Mouse (Mus musculus) lung, embryonic 14.5 days (tissue): ENCODE measurements around the gene Sugt1. TPM values are rescaled to one million over a fixed set of nuclear protein-coding genes. Genes with fewer than 3 reads are reported as not detected.

Experiments used
- ATAC-seq: fragments of 200-750 bp; cut with Nextera tagmentation; 2 replicates; pipeline ENCODE4 v1.8.0; 2017; ENCODE audit warnings: mild to moderate bottlenecking, moderate TSS enrichment, moderate library complexity; ENCODE audit not compliant: insufficient read depth
- DNase-seq: peaks from one replicate; pipeline ENCODE4 v3.0.0-alpha.2; 2015
- H3K27ac ChIP-seq: fragments of 300-500 bp; sonication (generic); 2 replicates; pipeline ENCODE4 v1.5.1; 2014; ENCODE audit warnings: low read depth, mild to moderate bottlenecking, moderate library complexity
- H3K27me3 ChIP-seq: fragments of 300-500 bp; sonication (generic); 2 replicates; pipeline ENCODE4 v1.6.1; 2014; ENCODE audit warnings: low read length, control low read depth; ENCODE audit not compliant: insufficient read depth
- H3K36me3 ChIP-seq: fragments of 300-500 bp; sonication (generic); 2 replicates; pipeline ENCODE4 v1.6.1; 2014; ENCODE audit warnings: control low read depth; ENCODE audit not compliant: insufficient read depth
- H3K4me1 ChIP-seq: fragments of 300-500 bp; sonication (generic); 2 replicates; pipeline ENCODE4 v1.6.1; 2014; ENCODE audit warnings: antibody characterized with exemption, control low read depth; ENCODE audit not compliant: insufficient read depth
- H3K4me2 ChIP-seq: fragments of 300-500 bp; sonication (generic); 2 replicates; pipeline ENCODE4 v1.6.1; 2014; ENCODE audit warnings: mild to moderate bottlenecking
- H3K4me3 ChIP-seq: fragments of 300-500 bp; sonication (generic); 2 replicates; pipeline ENCODE4 v1.5.1; 2014; ENCODE audit warnings: low read depth, low read length
- H3K9ac ChIP-seq: fragments of 300-500 bp; sonication (generic); 2 replicates; pipeline ENCODE4 v1.6.1; 2014
- H3K9me3 ChIP-seq: fragments of 300-500 bp; sonication (generic); 2 replicates; pipeline ENCODE4 v1.6.1; 2016; ENCODE audit warnings: low read depth, low read length, control low read depth
- CTCF ChIP-seq: IDR thresholded peaks from 2 replicates; pipeline ENCODE4 v1.5.1; 2016; ENCODE audit warnings: antibody characterized with exemption, low read depth
- WGBS: fragments of 180-500 bp; shearing (Covaris S2); extraction: QIAGEN DNeasy Blood & Tissue Kit; methylation state at CpG from one replicate; pipeline ENCODE4 v1.1.7; 2014; 5-methylcytosine and 5-hydroxymethylcytosine counted together
- polyA plus RNA-seq: library from polyadenylated mRNA; unstranded; fragments of >200 nt; fragmentation: Nextera tagmentation; extraction: Ambion mirVana; gene quantifications from 2 replicates; pipeline ENCODE4 v1.2.1, GENCODE M21; 2014

The Sugt1 gene
- polyA plus RNA-seq, 1 experiment from 2014 or later = 128 TPM

DNA sequence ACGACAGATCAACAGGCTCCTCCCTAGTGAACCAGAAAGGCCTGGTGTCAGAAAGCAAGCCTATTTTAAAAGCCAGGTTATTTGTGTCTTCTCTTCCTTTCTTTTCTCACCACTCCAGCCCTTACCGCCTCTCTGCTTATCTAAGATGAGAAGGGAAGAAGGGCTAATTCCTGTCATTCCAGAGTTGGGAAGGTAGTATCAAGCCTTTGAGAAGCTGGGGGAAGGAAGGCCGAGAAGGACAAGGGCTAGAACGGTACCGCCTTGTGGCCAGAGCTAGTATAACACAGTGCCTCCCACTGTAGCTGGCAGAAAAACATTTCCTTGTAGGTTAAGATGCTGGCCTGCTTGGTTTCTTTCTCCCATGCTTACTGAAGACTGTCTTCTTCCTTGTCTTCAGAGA, 24.7 kb upstream of the Sugt1 start:
- H3K36me3 ChIP-seq = peaks cover 27% of the 10 kb centered on the region
- TF ChIP-seq CTCF = peak; percentile 86
- H3K9ac ChIP-seq = no peak overlapping the region
- H3K4me1 ChIP-seq = no peaks in the 10 kb centered on the region
- no peaks in the 10 kb centered on the region for H3K27me3 ChIP-seq
- ATAC-seq (peak; percentile 54; the same call in 1 of the 2 replicates), DNase-seq (peak; percentile 78)
- WGBS = 14% methylated on average over 5 of the region's 5 CpGs
- H3K9me3 ChIP-seq = no peaks in the 10 kb centered on the region
- H3K27ac ChIP-seq = no peak overlapping the region
- no peak overlapping the region for H3K4me3 ChIP-seq
- H3K4me2 ChIP-seq = no peak overlapping the region

DNA sequence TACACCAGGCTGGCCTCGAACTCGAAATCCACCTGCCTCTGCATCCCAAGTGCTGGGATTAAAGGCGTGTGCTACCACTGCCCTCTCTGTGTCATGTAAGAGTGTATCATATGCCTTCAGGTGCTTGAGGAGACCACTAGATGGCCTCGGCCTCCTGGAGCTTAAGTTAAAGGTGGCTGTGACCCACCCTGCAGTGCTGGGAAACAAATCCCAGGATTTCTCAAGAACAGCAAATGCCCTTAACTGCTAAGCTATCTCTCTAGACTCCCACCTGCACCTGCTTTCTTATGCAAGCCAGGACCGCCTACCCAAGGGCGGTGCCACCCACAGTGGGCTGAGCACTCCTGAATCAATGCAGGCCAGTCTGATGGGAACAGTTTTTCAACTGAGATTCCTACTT, 22.7 kb upstream of the Sugt1 start:
- 67% methylated on average over 6 of the region's 6 CpGs for WGBS

DNA sequence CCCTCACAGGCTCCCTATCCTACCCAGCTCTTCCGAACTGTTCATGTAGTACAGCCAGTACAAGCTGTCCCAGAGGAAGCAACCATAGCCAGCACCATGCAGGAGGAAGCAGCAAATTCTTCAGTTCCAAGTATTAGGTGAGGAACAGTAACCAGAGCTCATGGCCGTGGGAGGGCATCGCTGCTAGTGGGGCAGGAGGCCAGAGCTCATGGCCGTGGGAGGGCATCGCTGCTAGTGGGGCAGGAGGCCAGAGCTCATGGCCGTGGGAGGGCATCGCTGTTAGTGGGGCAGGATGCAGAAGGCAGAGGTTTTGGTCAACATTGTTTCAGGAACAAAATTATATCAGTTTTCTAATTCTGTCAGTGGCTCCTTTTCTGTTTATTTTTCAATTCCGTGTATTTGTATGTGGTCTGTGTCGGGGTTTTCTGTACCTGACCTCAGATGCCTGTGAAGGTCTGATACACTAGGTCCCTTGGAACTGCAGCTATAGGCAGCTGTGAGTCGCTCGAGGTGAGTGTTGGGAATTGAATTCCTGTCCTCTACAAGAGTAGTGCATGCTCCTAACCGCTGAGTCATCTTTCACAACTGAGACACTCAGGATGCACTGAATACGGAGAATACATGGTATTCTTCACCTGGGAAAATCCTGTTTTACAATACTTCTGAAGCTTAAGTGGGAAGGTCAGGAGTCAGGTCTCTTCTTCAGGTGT, 13.9 kb upstream of the Sugt1 start:
- TF ChIP-seq CTCF = no peak
- no peaks in the 10 kb centered on the region for H3K4me1 ChIP-seq
- ATAC-seq (no peak), DNase-seq (no peak)
- H3K36me3 ChIP-seq = peaks cover 21% of the 10 kb centered on the region
- H3K4me3 ChIP-seq = no peak overlapping the region
- H3K4me2 ChIP-seq = no peak overlapping the region
- no peaks in the 10 kb centered on the region for H3K9me3 ChIP-seq
- no peak overlapping the region for H3K9ac ChIP-seq
- 87% methylated on average over 13 of the region's 13 CpGs for WGBS
- H3K27ac ChIP-seq = no peak overlapping the region
- no peaks in the 10 kb centered on the region for H3K27me3 ChIP-seq

More for the DNA sequence above, 22.7 kb upstream of the Sugt1 start:
- TF ChIP-seq CTCF = peak; percentile 42; the same call in 1 of the 2 replicates
- Histone ChIP-seq H3K9ac (no peak overlapping the region), H3K36me3 (peaks cover 36% of the 10 kb centered on the region), H3K4me1 (no peaks in the 10 kb centered on the region), H3K4me3 (no peak overlapping the region), H3K27me3 (no peaks in the 10 kb centered on the region), H3K9me3 (no peaks in the 10 kb centered on the region), H3K27ac (no peak overlapping the region), H3K4me2 (no peak overlapping the region)
- ATAC-seq (no peak), DNase-seq (peak; percentile 11)

DNA sequence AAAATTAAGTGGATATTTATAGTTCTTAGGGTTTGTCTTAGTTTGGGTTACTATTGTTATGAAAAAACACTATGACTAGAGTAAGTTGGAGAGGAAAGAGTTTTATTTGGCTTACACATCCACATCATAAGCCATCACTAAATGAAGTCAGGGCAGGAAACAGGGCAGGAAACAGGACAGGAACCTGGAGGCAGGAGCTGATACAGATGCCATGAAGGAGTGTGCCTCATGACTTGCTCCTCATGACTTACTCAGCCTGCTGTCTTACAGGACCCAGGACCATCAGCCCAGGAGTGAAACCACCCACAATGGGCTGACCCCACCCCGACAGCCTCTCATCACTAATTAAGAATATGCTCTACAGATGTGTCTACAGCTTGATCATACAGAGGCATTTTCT, 13.1 kb upstream of the Sugt1 start:
- no peaks in the 10 kb centered on the region for H3K27me3 ChIP-seq
- no peak overlapping the region for H3K4me3 ChIP-seq
- ATAC-seq (no peak), DNase-seq (no peak)
- no peak overlapping the region for H3K9ac ChIP-seq
- H3K9me3 ChIP-seq = no peaks in the 10 kb centered on the region
- H3K4me2 ChIP-seq = no peak overlapping the region
- H3K27ac ChIP-seq = no peak overlapping the region
- TF ChIP-seq CTCF = no peak
- WGBS = 88% methylated on average over 1 of the region's 1 CpGs
- no peaks in the 10 kb centered on the region for H3K4me1 ChIP-seq
- H3K36me3 ChIP-seq = peaks cover 18% of the 10 kb centered on the region

DNA sequence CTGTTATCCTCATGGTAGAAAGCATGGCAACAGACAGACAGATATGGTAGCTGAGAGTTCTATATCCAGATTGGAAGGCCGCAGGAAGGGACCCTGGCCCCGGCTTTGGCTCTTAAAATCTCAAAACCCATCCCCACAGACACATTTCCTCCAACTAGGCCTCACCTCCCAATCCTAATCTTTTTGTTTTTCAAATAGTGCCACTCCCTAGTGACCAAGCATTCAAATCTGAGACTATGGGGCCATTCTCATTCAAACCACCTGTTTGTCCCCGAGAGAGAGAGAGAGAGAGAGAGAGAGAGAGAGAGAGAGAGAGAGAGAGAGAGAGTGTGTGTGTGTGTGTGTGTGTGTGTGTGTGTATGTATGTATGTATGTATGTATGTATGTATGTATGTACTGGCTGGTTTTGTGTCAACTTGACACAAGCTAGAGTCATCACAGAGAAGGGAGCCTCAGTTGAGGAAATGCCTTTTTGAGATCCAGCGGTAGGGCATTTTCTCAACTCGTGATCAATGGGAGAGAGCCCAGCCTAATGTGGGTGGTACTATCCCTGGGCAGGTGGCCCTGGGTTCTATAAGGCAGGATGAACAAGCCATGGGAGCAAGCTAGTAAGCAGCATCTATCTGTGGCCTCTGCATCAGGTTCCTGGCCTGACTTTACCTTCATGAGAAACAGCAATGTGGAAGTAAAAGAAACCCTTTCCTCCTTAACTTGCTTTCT, 3.8 kb upstream of the Sugt1 start:
- 91% methylated on average over 5 of the region's 5 CpGs for WGBS
- Histone ChIP-seq H3K27me3 (no peaks in the 10 kb centered on the region), H3K4me2 (no peak overlapping the region), H3K4me1 (peaks cover 8% of the 10 kb centered on the region; the same call in 1 of the 2 replicates), H3K4me3 (no peak overlapping the region), H3K9me3 (no peaks in the 10 kb centered on the region), H3K9ac (no peak overlapping the region), H3K27ac (no peak overlapping the region), H3K36me3 (peaks cover 14% of the 10 kb centered on the region)
- no peak for TF ChIP-seq CTCF
- no peak for ATAC-seq
- no peak for DNase-seq

DNA sequence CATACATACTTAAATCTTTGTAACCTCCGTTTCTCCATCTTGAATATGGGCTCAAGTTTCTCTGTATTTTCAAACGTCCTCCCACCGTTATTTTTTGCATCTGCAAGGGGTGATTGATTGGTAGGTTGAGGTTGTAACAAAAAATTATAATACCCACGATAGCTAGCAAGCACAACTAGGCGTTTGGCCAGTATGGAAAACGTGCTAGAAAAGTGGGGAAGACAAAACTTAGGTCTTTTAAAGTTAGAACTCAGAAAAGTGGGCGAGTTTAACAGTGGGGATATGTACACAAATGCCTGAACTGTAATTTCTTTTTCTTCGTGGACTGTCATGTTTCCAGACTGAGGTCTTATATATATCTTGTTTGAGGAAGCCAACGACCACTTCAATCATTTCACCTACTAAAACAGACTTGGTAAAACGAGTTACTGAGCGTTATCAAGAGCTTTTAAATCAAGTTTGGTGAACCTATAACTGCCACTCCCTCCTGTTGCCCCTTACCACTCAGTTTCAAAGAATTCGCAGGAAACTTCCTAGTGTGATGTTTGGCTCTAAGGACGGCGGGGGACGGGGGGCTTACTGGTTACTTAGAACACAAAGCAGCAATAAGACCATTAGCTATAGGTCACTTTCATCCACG, 872 bp upstream of the Sugt1 start:
- Histone ChIP-seq H3K4me1 (peaks cover 13% of the 10 kb centered on the region; the same call in 1 of the 2 replicates), H3K36me3 (0 out of 2 replicates have a peak, but pooled peaks cover 9% of the 10 kb centered on the region), H3K4me3 (peak overlapping the region; percentile 72), H3K27me3 (no peaks in the 10 kb centered on the region), H3K9me3 (no peaks in the 10 kb centered on the region), H3K27ac (peak overlapping the region; percentile 96), H3K9ac (peak overlapping the region; percentile 67), H3K4me2 (peak overlapping the region; percentile 90)
- WGBS = 30% methylated on average over 16 of the region's 16 CpGs
- ATAC-seq (no peak), DNase-seq (no peak)
- TF ChIP-seq CTCF = no peak

DNA sequence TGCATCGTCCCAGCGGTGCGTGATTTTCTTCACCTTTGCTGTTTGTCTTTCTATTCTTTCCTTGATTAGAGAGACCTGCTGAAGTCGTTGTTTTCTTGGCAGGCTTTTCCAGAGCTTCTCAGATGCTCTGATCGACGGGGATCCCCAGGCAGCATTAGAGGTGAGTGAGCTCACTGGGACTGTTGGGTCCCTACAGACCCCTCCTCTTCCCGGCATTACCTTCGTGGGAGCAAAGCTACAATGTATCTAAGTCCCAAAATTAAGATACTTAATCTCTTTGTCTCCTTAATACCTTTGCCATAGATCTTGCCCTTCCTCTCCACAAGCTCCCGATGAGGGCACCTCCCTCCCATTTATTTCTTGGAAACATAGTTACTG, 350 bp downstream of the Sugt1 start:
- H3K27ac ChIP-seq = peak overlapping the region; percentile 96
- H3K9me3 ChIP-seq = no peaks in the 10 kb centered on the region
- ATAC-seq (peak; percentile 39), DNase-seq (no peak)
- H3K4me1 ChIP-seq = peaks cover 13% of the 10 kb centered on the region; the same call in 1 of the 2 replicates
- H3K27me3 ChIP-seq = no peaks in the 10 kb centered on the region
- H3K4me3 ChIP-seq = peak overlapping the region; percentile 72
- peaks cover 8% of the 10 kb centered on the region; the same call in 1 of the 2 replicates for H3K36me3 ChIP-seq
- peak overlapping the region; percentile 90 for H3K4me2 ChIP-seq
- no peak for TF ChIP-seq CTCF
- under 1% methylated on average over 9 of the region's 9 CpGs for WGBS
- peak overlapping the region; percentile 67 for H3K9ac ChIP-seq
